Mouse (Mus musculus): ENCODE measurements around the gene Gm11060. TPM values are rescaled to one million over a fixed set of nuclear protein-coding genes. Genes with fewer than 3 reads are reported as not detected.

The Gm11060 gene
- polyA plus RNA-seq, 1 experiment from 2014 or later, result not detected

- Histone ChIP-seq H3K27me3 (replicated peaks; ENCODE audit: control insufficient read depth, insufficient read depth, low read length) (peaks cover 96% of the 10 kb centered on the region), H3K4me1 (ENCODE audit: control insufficient read depth, insufficient read depth, low read length) (peaks cover 10% of the 10 kb centered on the region), H3K36me3 (ENCODE audit: control insufficient read depth, insufficient read depth, low read length) (no peaks in the 10 kb centered on the region), H3K9me3 (ENCODE audit: control insufficient read depth, low read length) (no peaks in the 10 kb centered on the region), H3K27ac (replicated peaks; ENCODE audit: low read depth, low read length) (no peak overlapping the region), H3K4me3 (ENCODE audit: low read depth, low read length) (no peak overlapping the region), H3K9ac (ENCODE audit: low read depth, low read length) (no peak overlapping the region), H3K4me2 (ENCODE audit: low read depth, low read length) (no peak overlapping the region)
- ATAC-seq (ENCODE audit: low read depth), result no peak
- 3% methylated on average over 9 of the region's 9 CpGs for WGBS
- DNase-seq (ENCODE audit: low spot score), result no peak
Measured at GRCm38 (mm10) chr2:105123881-105124280, 32.1 kb downstream of the Gm11060 start.

- Histone ChIP-seq H3K4me2 (ENCODE audit: low read depth, low read length) (no peak overlapping the region), H3K27me3 (replicated peaks; ENCODE audit: control insufficient read depth, insufficient read depth, low read length) (peaks cover 96% of the 10 kb centered on the region), H3K4me1 (ENCODE audit: control insufficient read depth, insufficient read depth, low read length) (peaks cover 10% of the 10 kb centered on the region), H3K36me3 (ENCODE audit: control insufficient read depth, insufficient read depth, low read length) (no peaks in the 10 kb centered on the region), H3K27ac (replicated peaks; ENCODE audit: low read depth, low read length) (no peak overlapping the region), H3K9ac (ENCODE audit: low read depth, low read length) (no peak overlapping the region), H3K9me3 (ENCODE audit: control insufficient read depth, low read length) (no peaks in the 10 kb centered on the region), H3K4me3 (ENCODE audit: low read depth, low read length) (no peak overlapping the region)
- ATAC-seq (ENCODE audit: low read depth) (no peak), DNase-seq (ENCODE audit: low spot score) (no peak)
- WGBS, result 0% methylated on average over 7 of the region's 7 CpGs
Measured at GRCm38 (mm10) chr2:105124391-105124790, 32.6 kb downstream of the Gm11060 start.

GRCm38 (mm10) chr2:105125205-105125604 is 33.4 kb downstream of the Gm11060 start:
- peaks cover 10% of the 10 kb centered on the region for H3K4me1 ChIP-seq (ENCODE audit: control insufficient read depth, insufficient read depth, low read length)
- H3K4me2 ChIP-seq (ENCODE audit: low read depth, low read length), result no peak overlapping the region
- H3K9ac ChIP-seq (ENCODE audit: low read depth, low read length), result no peak overlapping the region
- H3K27ac ChIP-seq (replicated peaks; ENCODE audit: low read depth, low read length), result no peak overlapping the region
- H3K4me3 ChIP-seq (ENCODE audit: low read depth, low read length), result no peak overlapping the region
- no peak for ATAC-seq (ENCODE audit: low read depth)
- no peak for DNase-seq (ENCODE audit: low spot score)
- H3K36me3 ChIP-seq (ENCODE audit: control insufficient read depth, insufficient read depth, low read length), result no peaks in the 10 kb centered on the region
- H3K27me3 ChIP-seq (replicated peaks; ENCODE audit: control insufficient read depth, insufficient read depth, low read length), result peaks cover 97% of the 10 kb centered on the region
- WGBS, result 1% methylated on average over 8 of the region's 8 CpGs
- no peaks in the 10 kb centered on the region for H3K9me3 ChIP-seq (ENCODE audit: control insufficient read depth, low read length)

DNA sequence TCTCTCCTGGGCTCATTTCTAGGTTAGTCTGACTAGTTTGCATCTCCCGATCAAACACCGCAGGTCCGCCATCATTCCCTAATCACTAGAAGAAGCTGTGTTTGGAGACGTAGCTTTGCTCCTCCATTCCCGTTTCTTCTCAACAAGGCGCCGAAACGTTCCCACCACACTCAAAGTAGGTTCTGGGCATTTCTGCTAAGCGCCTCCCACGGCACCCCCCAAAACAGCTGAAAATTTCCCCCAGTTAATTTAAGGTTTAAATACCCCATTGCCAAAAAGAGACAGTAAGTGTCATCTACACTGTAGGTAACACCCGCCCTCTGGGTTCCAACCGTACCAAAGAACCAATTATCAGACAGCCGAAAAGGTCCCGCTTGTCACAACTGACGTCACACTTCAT is 33.8 kb downstream of the Gm11060 start:
- no peak overlapping the region for H3K27ac ChIP-seq (replicated peaks; ENCODE audit: low read depth, low read length)
- peaks cover 10% of the 10 kb centered on the region for H3K4me1 ChIP-seq (ENCODE audit: control insufficient read depth, insufficient read depth, low read length)
- ATAC-seq (ENCODE audit: low read depth) (no peak), DNase-seq (ENCODE audit: low spot score) (no peak)
- no peaks in the 10 kb centered on the region for H3K9me3 ChIP-seq (ENCODE audit: control insufficient read depth, low read length)
- H3K36me3 ChIP-seq (ENCODE audit: control insufficient read depth, insufficient read depth, low read length), result no peaks in the 10 kb centered on the region
- no peak overlapping the region for H3K4me3 ChIP-seq (ENCODE audit: low read depth, low read length)
- no peak overlapping the region for H3K4me2 ChIP-seq (ENCODE audit: low read depth, low read length)
- 4% methylated on average over 15 of the region's 15 CpGs for WGBS
- no peak overlapping the region for H3K9ac ChIP-seq (ENCODE audit: low read depth, low read length)
- peaks cover 97% of the 10 kb centered on the region for H3K27me3 ChIP-seq (replicated peaks; ENCODE audit: control insufficient read depth, insufficient read depth, low read length)

GRCm38 (mm10) chr2:105126279-105126678 is 34.5 kb downstream of the Gm11060 start, which contains the start of gene Wt1:
TSS of gene Wt1 (plus strand) at chr2:105126529.
- H3K27ac ChIP-seq (replicated peaks; ENCODE audit: low read depth, low read length), result no peak within 1 kb of the TSS
- peaks cover 97% of the 10 kb centered on the region for H3K27me3 ChIP-seq (replicated peaks; ENCODE audit: control insufficient read depth, insufficient read depth, low read length)
- no peaks in the 10 kb centered on the region for H3K9me3 ChIP-seq (ENCODE audit: control insufficient read depth, low read length)
- H3K4me2 ChIP-seq (ENCODE audit: low read depth, low read length), result peak within 1 kb of the TSS; percentile 47
- H3K4me1 ChIP-seq (ENCODE audit: control insufficient read depth, insufficient read depth, low read length), result peaks cover 10% of the 10 kb centered on the region
- peak; percentile 38 for DNase-seq (ENCODE audit: low spot score)
- ATAC-seq (ENCODE audit: low read depth), result peak; percentile 66
- peak within 1 kb of the TSS; percentile 32 for H3K4me3 ChIP-seq (ENCODE audit: low read depth, low read length)
- H3K36me3 ChIP-seq (ENCODE audit: control insufficient read depth, insufficient read depth, low read length), result no peaks in the 10 kb centered on the region
- WGBS, result 2% methylated on average over 9 of the region's 25 CpGs
- H3K9ac ChIP-seq (ENCODE audit: low read depth, low read length), result no peak within 1 kb of the TSS

- Histone ChIP-seq H3K36me3 (ENCODE audit: control insufficient read depth, insufficient read depth, low read length) (no peaks in the 10 kb centered on the region), H3K9ac (ENCODE audit: low read depth, low read length) (no peak overlapping the region), H3K4me3 (ENCODE audit: low read depth, low read length) (peak overlapping the region; percentile 32), H3K4me1 (ENCODE audit: control insufficient read depth, insufficient read depth, low read length) (peaks cover 10% of the 10 kb centered on the region), H3K27ac (replicated peaks; ENCODE audit: low read depth, low read length) (no peak overlapping the region), H3K27me3 (replicated peaks; ENCODE audit: control insufficient read depth, insufficient read depth, low read length) (peaks cover 97% of the 10 kb centered on the region), H3K4me2 (ENCODE audit: low read depth, low read length) (peak overlapping the region; percentile 47), H3K9me3 (ENCODE audit: control insufficient read depth, low read length) (no peaks in the 10 kb centered on the region)
- ATAC-seq (ENCODE audit: low read depth) (0 out of 2 replicates have a peak, but pooled peaks have one; percentile 13), DNase-seq (ENCODE audit: low spot score) (no peak)
- WGBS, result under 1% methylated on average over 53 of the region's 92 CpGs
Measured at GRCm38 (mm10) chr2:105126691-105127530, 35.1 kb downstream of the Gm11060 start.

DNA sequence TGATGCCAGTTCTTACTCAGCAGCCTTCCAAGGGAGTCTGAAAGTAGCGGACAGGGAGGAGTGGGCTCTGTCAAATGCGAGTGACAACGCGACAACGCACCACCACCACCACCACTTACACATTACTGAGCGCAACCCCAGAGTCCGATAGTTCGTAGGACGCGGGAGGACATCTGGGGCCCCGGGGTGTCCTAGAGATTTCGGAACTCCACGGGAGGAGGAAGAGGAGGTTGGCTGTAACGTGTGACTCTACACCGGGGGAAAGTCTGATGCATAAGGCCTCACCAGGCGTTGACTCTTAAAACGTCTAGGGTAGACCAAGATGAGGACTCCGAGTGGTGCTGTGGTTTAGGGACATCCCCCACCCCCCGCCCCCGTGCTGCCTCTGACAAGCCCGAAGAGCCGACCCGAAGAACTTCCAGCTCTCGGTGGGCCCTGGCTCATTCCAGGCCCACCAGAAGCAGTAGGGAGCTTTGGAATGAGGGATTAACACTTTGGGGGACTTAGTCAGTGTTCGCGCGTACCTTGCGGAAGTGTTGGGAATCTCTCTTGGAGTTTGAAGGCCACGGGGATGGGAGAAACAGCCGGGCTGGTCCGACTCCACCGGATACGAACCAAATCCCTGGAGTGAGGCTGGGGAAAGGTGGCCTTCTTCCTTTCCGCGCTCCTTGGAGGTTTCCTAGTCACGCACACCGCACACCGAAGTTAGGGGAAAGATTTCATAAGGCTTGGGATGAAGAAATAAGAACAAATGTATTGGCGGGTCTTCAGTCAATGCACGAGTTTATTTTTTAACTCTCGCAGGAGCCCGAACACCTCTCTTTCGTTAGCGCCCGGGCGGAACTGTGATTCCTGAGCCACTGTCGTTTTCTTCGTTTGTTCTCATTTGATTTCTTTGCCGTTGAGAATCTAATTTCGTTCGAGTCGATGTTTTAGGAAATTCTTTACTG is 36.0 kb downstream of the Gm11060 start:
- Histone ChIP-seq H3K27me3 (replicated peaks; ENCODE audit: control insufficient read depth, insufficient read depth, low read length) (peaks cover 98% of the 10 kb centered on the region), H3K36me3 (ENCODE audit: control insufficient read depth, insufficient read depth, low read length) (no peaks in the 10 kb centered on the region), H3K4me1 (ENCODE audit: control insufficient read depth, insufficient read depth, low read length) (peaks cover 9% of the 10 kb centered on the region), H3K9me3 (ENCODE audit: control insufficient read depth, low read length) (no peaks in the 10 kb centered on the region), H3K4me2 (ENCODE audit: low read depth, low read length) (0 out of 2 replicates have a peak overlapping the region, but pooled peaks have one; percentile 47), H3K9ac (ENCODE audit: low read depth, low read length) (no peak overlapping the region), H3K27ac (replicated peaks; ENCODE audit: low read depth, low read length) (no peak overlapping the region), H3K4me3 (ENCODE audit: low read depth, low read length) (peak overlapping the region; percentile 32; the same call in 1 of the 2 replicates)
- 2% methylated on average over 52 of the region's 52 CpGs for WGBS
- ATAC-seq (ENCODE audit: low read depth) (no peak), DNase-seq (ENCODE audit: low spot score) (no peak)

DNA sequence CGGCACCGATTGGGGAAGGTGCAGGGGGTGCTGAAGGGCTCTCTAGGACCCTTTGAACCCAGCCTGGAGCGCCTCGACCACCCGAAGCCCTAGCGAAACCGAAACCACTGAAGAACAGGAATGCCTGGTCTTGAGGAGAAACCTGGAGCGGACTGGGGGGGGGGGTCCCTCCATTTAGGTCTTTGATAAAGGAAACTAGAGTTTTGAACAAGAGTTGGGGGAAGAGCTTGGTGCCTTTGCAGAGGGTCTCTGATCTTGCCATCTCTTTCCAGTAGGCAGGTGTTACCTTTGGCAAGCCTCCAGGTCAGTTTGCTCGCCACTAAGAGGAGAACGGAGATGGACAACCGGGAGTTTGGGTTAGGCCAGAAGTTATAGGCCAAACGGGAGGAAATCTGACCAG is 36.7 kb downstream of the Gm11060 start:
- H3K36me3 ChIP-seq (ENCODE audit: control insufficient read depth, insufficient read depth, low read length), result no peaks in the 10 kb centered on the region
- 0 out of 2 replicates have a peak overlapping the region, but pooled peaks have one; percentile 18 for H3K4me2 ChIP-seq (ENCODE audit: low read depth, low read length)

More for the DNA sequence above, 36.7 kb downstream of the Gm11060 start:
- Histone ChIP-seq H3K4me1 (ENCODE audit: control insufficient read depth, insufficient read depth, low read length) (peaks cover 7% of the 10 kb centered on the region; the same call in 1 of the 2 replicates), H3K9me3 (ENCODE audit: control insufficient read depth, low read length) (no peaks in the 10 kb centered on the region), H3K4me3 (ENCODE audit: low read depth, low read length) (0 out of 2 replicates have a peak overlapping the region, but pooled peaks have one; percentile 2), H3K9ac (ENCODE audit: low read depth, low read length) (no peak overlapping the region), H3K27me3 (replicated peaks; ENCODE audit: control insufficient read depth, insufficient read depth, low read length) (peaks cover 98% of the 10 kb centered on the region), H3K27ac (replicated peaks; ENCODE audit: low read depth, low read length) (no peak overlapping the region)
- DNase-seq (ENCODE audit: low spot score) (no peak), ATAC-seq (ENCODE audit: low read depth) (no peak)
- whole genome bisulfite sequencing, result 2% methylated on average over 12 of the region's 12 CpGs

Data from embryonic facial prominence, embryonic 14.5 days (tissue).